8 mouse cellular contexts compared by ENCODE assay signal in the genomic region with DNA sequence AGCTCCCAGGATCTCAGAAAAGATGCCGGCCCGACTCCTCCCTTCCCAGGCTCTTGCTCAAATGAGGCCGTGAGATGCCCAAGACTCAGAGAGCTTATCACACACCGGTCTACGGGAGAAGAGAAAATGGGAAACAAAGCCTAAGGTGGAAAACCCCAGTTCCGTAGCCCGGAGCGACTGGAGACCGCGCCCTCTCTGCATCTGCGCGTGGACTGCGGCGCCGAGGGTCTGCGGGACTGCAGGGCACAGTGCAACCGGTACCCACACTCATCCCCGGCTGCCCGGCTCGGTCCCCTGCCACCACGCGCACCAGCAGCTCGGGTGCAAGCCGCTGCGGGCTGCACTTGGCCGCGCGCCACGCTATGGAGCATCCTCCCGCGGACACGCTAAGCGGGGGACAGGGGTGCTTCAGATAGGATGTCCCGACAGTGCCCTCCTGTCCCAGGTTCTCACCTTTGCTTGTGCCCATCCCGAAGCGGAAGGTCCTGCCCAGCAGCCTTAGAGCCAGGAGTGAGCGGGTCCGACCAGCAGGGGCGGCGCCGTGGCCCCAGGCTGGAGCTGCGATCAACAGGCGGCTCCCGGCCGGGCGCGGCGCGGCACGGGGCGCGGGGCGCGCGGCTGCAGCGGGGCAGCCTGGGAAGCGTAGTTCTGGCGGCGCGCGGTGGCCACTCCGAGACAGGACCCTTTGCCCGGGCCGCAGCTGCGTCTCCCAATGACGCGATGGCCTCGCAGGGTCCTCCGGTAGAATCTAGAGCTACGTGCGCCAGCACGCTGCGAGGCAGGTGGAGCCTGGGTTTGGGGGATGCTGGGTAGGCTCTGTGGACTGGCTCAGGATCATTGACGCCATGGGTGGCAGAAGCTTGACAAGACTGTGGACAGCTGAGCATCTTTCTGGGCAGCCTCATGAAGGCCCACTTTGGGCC. TPM values are rescaled to one million over a fixed set of nuclear protein-coding genes. Genes with fewer than 3 reads are reported as not detected.
DNase-seq lines count a peak whose midpoint lies in the region; ATAC-seq lines count a peak whose summit lies in the region.

Gene Tmod2, minus strand, starts transcription at position 755 of the 923 bp plus-strand sequence.

- DNase-seq in urinary bladder, adult 18-20 months (ENCODE audit: low spot score in 2 of 2), result peak; percentile 22 to 44
- DNase-seq in urinary bladder, postnatal 10 days (ENCODE audit: low spot score), result no peak
- peak; percentile 88 for DNase-seq in embryonic facial prominence, embryonic 10.5 days (ENCODE audit: low spot score)
- no peak for DNase-seq in adipocyte (ENCODE audit: low spot score)

- H3K9ac ChIP-seq in kidney, embryonic 16.5 days (replicated peaks; ENCODE audit: low read length), result peak within 1 kb of the TSS; percentile 69
- no peak within 1 kb of the TSS for H3K9ac ChIP-seq in liver, embryonic 12.5 days
- peak within 1 kb of the TSS; percentile 74 for H3K9ac ChIP-seq in neural tube, embryonic 14.5 days (replicated peaks; ENCODE audit: low read depth, low read length)

- H3K27ac ChIP-seq in embryonic facial prominence, embryonic 10.5 days (replicated peaks), result peak within 1 kb of the TSS; percentile 75
- no peak within 1 kb of the TSS for H3K27ac ChIP-seq in kidney, embryonic 16.5 days (ENCODE audit: low read length)
- no peak within 1 kb of the TSS for H3K27ac ChIP-seq in liver, embryonic 12.5 days
- peak within 1 kb of the TSS; percentile 81 for H3K27ac ChIP-seq in neural tube, embryonic 14.5 days (ENCODE audit: low read depth, low read length)

- H3K9me3 ChIP-seq in embryonic facial prominence, embryonic 10.5 days, result no peaks in the 10 kb centered on the region
- no peaks in the 10 kb centered on the region for H3K9me3 ChIP-seq in kidney, embryonic 16.5 days (ENCODE audit: low read length)
- no peaks in the 10 kb centered on the region for H3K9me3 ChIP-seq in liver, embryonic 12.5 days (replicated peaks)
- no peaks in the 10 kb centered on the region for H3K9me3 ChIP-seq in neural tube, embryonic 14.5 days (ENCODE audit: control insufficient read depth, low read length)

- H3K27me3 ChIP-seq in embryonic facial prominence, embryonic 10.5 days (replicated peaks; ENCODE audit: low read depth, poor library complexity, severe bottlenecking), result peaks cover 12% of the 10 kb centered on the region; the same call in 1 of the 2 replicates
- peaks cover 3% of the 10 kb centered on the region; the same call in 1 of the 2 replicates for H3K27me3 ChIP-seq in kidney, embryonic 16.5 days (ENCODE audit: insufficient read depth, low read length)
- H3K27me3 ChIP-seq in liver, embryonic 12.5 days (replicated peaks), result peaks cover 49% of the 10 kb centered on the region
- no peaks in the 10 kb centered on the region for H3K27me3 ChIP-seq in neural tube, embryonic 14.5 days (ENCODE audit: control insufficient read depth, insufficient read depth, low read length)

- H3K36me3 ChIP-seq in embryonic facial prominence, embryonic 10.5 days (replicated peaks), result no peaks in the 10 kb centered on the region
- no peaks in the 10 kb centered on the region for H3K36me3 ChIP-seq in kidney, embryonic 16.5 days (ENCODE audit: insufficient read depth, low read length)
- no peaks in the 10 kb centered on the region for H3K36me3 ChIP-seq in liver, embryonic 12.5 days
- no peaks in the 10 kb centered on the region for H3K36me3 ChIP-seq in neural tube, embryonic 14.5 days (ENCODE audit: control insufficient read depth, insufficient read depth, low read length)

- H3K4me3 ChIP-seq in embryonic facial prominence, embryonic 10.5 days, result peak within 1 kb of the TSS; percentile 74
- H3K4me3 ChIP-seq in kidney, embryonic 16.5 days (ENCODE audit: low read length), result peak within 1 kb of the TSS; percentile 63
- H3K4me3 ChIP-seq in liver, embryonic 12.5 days, result peak within 1 kb of the TSS; percentile 47
- peak within 1 kb of the TSS; percentile 80 for H3K4me3 ChIP-seq in neural tube, embryonic 14.5 days (ENCODE audit: low read depth, low read length)

- peak within 1 kb of the TSS; percentile 97 for H3K4me2 ChIP-seq in kidney, embryonic 16.5 days (replicated peaks; ENCODE audit: low read depth, low read length)
- H3K4me2 ChIP-seq in liver, embryonic 12.5 days, result peak within 1 kb of the TSS; percentile 72
- H3K4me2 ChIP-seq in neural tube, embryonic 14.5 days (ENCODE audit: low read depth, low read length), result peak within 1 kb of the TSS; percentile 50

- under 1% methylated on average over 74 of the region's 74 CpGs for WGBS in embryonic facial prominence, embryonic 10.5 days
- under 1% methylated on average over 65 of the region's 74 CpGs for WGBS in kidney, embryonic 16.5 days
- WGBS in liver, embryonic 12.5 days (ENCODE audit: insufficient replicate concordance), result 2% methylated on average over 74 of the region's 74 CpGs
- under 1% methylated on average over 74 of the region's 74 CpGs for WGBS in neural tube, embryonic 14.5 days

- H3K4me1 ChIP-seq in embryonic facial prominence, embryonic 10.5 days, result peaks cover 9% of the 10 kb centered on the region
- H3K4me1 ChIP-seq in kidney, embryonic 16.5 days (ENCODE audit: insufficient read depth, low read length), result no peaks in the 10 kb centered on the region
- no peaks in the 10 kb centered on the region for H3K4me1 ChIP-seq in liver, embryonic 12.5 days
- peaks cover 5% of the 10 kb centered on the region; the same call in 1 of the 2 replicates for H3K4me1 ChIP-seq in neural tube, embryonic 14.5 days (ENCODE audit: control insufficient read depth, insufficient read depth, low read length)

- peak; percentile 35 for ATAC-seq in granulocyte monocyte progenitor cell, adult 5-6 weeks (replicated peaks; ENCODE audit: poor library complexity, severe bottlenecking)
- peak; percentile 93 for ATAC-seq in kidney, embryonic 16.5 days (ENCODE audit: low FRiP score, low TSS enrichment)
- 0 out of 2 replicates have a peak, but pooled peaks have one; percentile 30 for ATAC-seq in liver, embryonic 12.5 days
- peak; percentile 94 for ATAC-seq in neural tube, embryonic 14.5 days (ENCODE audit: low read depth)

RNA-seq across cellular contexts. Expression of gene Tmod2, which starts in this region (rescaled TPM):
- polyA plus RNA-seq in embryonic facial prominence, embryonic 10.5 days (2016; fragmentation: Nextera tagmentation; extraction: Ambion mirVana), result 31.9 and 34.3 TPM in 2 replicates
- 0.09 TPM in 1 of 2 replicates, not detected in the other for total RNA-seq in granulocyte monocyte progenitor cell, adult 5-6 weeks (2014; fragmentation: Nextera tagmentation)
- not detected in 2 replicates for total RNA-seq in granulocyte monocyte progenitor cell, adult 5-6 weeks (2017)
- polyA plus RNA-seq in kidney, embryonic 16.5 days (2015; fragmentation: Nextera tagmentation; extraction: Ambion mirVana), result 19.7 and 20.8 TPM in 2 replicates
- 0.69 and 1.0 TPM in 2 replicates for polyA plus RNA-seq in liver, embryonic 12.5 days (2016; fragmentation: Nextera tagmentation; extraction: Ambion mirVana)
- polyA plus RNA-seq in neural tube, embryonic 14.5 days (2014; fragmentation: Nextera tagmentation; extraction: Ambion mirVana), result 230 and 265 TPM in 2 replicates

Comparison
In these comparisons a context has a peak if more than half of its experiments do, and no peak if none do; other contexts are left out.
1. RNA of gene Tmod2 (polyA plus RNA-seq): 230 to 265 TPM in neural tube, embryonic 14.5 days, 31.9 to 34.3 TPM in embryonic facial prominence, embryonic 10.5 days and 19.7 to 20.8 TPM in kidney, embryonic 16.5 days; 0.69 to 1.0 TPM in liver, embryonic 12.5 days; every median in the first group is over 10 times any median in the second.
2. DNase-seq: peak in urinary bladder, adult 18-20 months (2 of 2) and embryonic facial prominence, embryonic 10.5 days (single experiment); none in urinary bladder, postnatal 10 days (single experiment) and adipocyte (single experiment).
3. Peak in ATAC-seq in granulocyte monocyte progenitor cell, adult 5-6 weeks; RNA of the gene not detected or under 1 TPM.
4. H3K27ac ChIP-seq: peak in embryonic facial prominence, embryonic 10.5 days (single experiment) and neural tube, embryonic 14.5 days (single experiment); none in kidney, embryonic 16.5 days (single experiment) and liver, embryonic 12.5 days (single experiment).
5. ATAC-seq: peak in every context shown above with its lines; median percentile 94 in neural tube, embryonic 14.5 days; 93 in kidney, embryonic 16.5 days; 35 in granulocyte monocyte progenitor cell, adult 5-6 weeks; 30 in liver, embryonic 12.5 days.
6. Peak in every context shown above with its lines, with median percentiles within 50 percentile points of each other: H3K4me3 ChIP-seq and H3K4me2 ChIP-seq.